Mouse (Mus musculus) inflammation-experienced regulatory T-cells (primary cell): ENCODE results near the gene Mxra8. TPM values are rescaled to one million over a fixed set of nuclear protein-coding genes. Genes with fewer than 3 reads are reported as not detected.

ENCODE experiments used
- polyA plus RNA-seq, 2 experiments: library from polyadenylated mRNA; unstranded; fragments of 100-300 nt; shearing (Covaris generic); gene quantifications; one replicate each; pipeline ENCODE4 v1.2.1; 2017

The Mxra8 gene
- polyA plus RNA-seq, result 10 to 100 TPM in 1 of 2 experiments, 1 to 10 TPM in 1; 2.9 to 10.7 TPM

GRCm38 (mm10) chr4:155839483-155839910 is at the start of gene Mxra8:
Gene Mxra8 (plus strand): TSS chr4:155839680.

GRCm38 (mm10) chr4:155790021-155790489 is 49.4 kb upstream of the Mxra8 start, which contains the start of gene Ankrd65:
Gene Ankrd65 (plus strand): TSS chr4:155790439.

GRCm38 (mm10) chr4:155802741-155803339 is 36.6 kb upstream of the Mxra8 start, which contains the start of gene Mrpl20:
Gene Mrpl20 (plus strand): TSS chr4:155802878.

GRCm38 (mm10) chr4:155811929-155812664 is 27.4 kb upstream of the Mxra8 start, which contains the start of gene Ccnl2:
Gene Ccnl2 (plus strand): TSS chr4:155812489.

DNA sequence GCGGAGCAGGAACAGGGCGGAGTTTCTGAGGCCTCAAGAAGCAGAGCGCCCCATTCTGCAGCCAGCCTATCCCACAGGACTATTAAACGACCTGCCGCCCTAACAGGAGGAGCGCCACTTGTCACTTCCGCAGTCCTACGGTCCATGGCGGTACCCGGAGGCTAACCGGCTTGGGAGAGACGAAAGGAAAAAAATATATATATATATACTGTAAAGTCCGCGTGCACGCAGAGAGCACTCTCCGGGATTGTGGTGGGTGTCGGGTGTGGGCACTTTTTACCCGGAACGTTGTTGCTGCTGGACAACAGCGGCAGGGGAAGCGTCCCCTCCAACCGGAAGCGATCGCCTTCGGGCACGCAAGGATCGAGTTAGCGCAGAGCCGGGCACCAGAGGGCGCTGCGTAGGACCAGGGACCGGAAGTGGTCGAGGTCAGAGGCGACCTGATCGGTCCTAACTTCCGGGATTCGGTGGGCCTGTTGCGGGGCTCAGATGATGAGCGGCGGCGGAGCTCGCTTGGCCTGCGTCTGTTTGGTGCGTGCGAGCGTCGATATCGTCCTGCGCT is 8.2 kb upstream of the Mxra8 start, which contains the start of gene Aurkaip1:
Gene Aurkaip1, plus strand, starts transcription at position 68 of the 562 bp plus-strand sequence.

DNA sequence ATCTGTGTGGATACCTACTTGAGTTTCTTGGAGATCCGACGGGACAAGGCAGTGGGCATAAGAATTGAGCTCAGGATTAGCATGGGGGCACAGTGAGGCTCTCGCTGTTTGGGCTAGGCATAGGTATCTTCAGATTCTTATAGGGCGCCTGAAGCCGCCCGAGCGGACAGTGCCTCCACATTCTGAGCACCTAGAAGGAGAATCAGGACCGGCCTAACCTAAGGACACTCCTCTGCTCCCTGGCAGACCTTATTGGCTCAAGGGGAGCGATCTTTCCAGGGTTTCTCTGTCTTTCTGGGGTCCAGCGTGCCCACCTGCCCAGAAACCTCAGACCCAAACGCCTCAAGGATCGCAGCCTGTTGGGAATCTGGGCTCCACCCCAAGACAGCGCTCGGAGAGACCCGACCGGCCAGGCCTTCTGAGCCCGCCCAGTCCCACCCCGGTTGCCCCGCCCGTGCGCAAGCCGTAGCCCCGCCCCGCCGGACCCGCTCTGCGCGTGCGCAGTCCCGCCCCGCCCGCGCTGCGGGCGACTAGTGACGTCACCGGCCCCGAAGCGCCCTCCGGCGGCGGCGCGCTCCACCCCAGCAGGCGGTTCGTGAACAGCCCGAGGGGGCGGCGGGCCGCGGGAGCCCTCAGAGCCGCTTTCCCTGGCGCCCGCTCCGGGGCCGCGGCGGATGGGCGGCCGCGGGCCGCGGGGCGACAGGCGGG is 7.5 kb downstream of the Mxra8 start, which contains the start of gene Dvl1:
Gene Dvl1, plus strand, starts transcription at position 532 of the 708 bp plus-strand sequence.

DNA sequence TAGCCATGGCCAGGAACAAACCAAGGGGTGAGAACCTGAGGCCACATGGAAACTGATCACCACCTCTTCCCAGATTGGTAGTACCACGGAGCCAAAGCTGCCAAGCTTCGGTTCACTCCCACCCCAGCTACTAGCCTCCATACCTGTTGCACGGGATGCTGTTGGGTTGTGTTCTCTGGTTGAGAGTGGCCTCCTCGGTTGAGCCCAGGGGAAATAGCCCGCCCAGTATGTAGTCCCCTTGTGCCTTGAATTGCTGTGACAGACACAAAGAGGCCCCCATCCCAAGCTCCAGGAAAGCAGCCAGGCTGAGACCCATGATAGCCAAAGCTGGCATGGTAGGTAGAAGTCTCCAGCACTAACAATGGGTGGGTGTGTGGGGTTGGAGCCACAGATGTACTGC is 23.5 kb downstream of the Mxra8 start, which contains the start of gene Tas1r3:
Gene Tas1r3, minus strand, starts transcription at position 362 of the 400 bp plus-strand sequence.

DNA sequence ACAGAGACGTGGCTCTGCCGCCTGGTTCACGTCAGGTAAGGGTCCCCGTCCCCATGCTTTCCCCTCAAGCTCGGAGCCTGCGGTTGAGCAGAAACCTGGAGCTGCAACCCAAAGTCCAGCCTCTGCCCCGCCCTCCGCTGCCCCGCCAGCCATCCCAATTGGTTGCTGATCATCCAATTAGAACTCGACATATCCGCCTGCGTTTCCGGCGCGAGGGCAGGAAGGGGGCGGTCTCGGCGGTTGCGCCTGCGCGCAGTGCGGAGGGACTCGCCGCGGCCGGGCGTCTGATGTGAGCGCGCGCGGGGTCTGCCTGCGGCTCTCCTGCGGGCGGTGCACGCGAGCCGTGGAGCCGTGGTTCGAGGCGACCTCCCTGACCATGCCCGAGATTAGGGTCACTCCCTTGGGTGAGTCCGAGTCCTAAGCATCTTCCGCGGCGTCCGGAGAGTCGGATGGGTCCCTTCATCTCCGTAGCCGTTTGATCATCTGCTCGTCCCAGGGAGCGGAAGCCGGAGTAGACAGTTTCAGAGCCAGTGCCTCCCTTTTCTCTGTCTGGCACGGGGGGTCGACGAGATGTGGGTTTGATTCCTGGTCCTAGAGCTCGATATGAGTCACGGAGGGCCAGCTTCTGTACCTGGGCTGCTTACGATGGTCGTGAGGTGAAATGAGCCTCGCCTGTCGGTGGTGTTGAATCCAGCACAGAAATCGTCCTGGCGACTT is 30.0 kb downstream of the Mxra8 start, which contains the start of the genes Cptp and Ints11:
Gene Cptp, minus strand, starts transcription at position 124 of the 717 bp plus-strand sequence.
Gene Ints11, plus strand, starts transcription at position 230 of the 717 bp plus-strand sequence.

GRCm38 (mm10) chr4:155891551-155892001 is 52.1 kb downstream of the Mxra8 start, which contains the start of the genes Pusl1 and Acap3:
Gene Pusl1 (minus strand): TSS chr4:155891781.
Gene Acap3 (plus strand): TSS chr4:155891822.

Other genes with a start within 250 kb of the Mxra8 start
- gene Slc35e2, start 238.3 kb upstream of the Mxra8 start, polyA plus RNA-seq, result 10 to 100 TPM in 1 of 2 experiments, 1 to 10 TPM in 1; 9.9 to 12.0 TPM
- gene Cdk11b, start 214.8 kb upstream of the Mxra8 start, polyA plus RNA-seq, result 100 to 1,000 TPM; 137 to 173 TPM
- not detected for gene Gm10563, start 194.3 kb upstream of the Mxra8 start, polyA plus RNA-seq
- gene Mmp23, start 186.3 kb upstream of the Mxra8 start, polyA plus RNA-seq, result under 1 TPM; 0.71 to 0.90 TPM
- gene Mib2, start 170.5 kb upstream of the Mxra8 start, polyA plus RNA-seq, result 10 to 100 TPM; 42.2 to 82.6 TPM
- 10 to 100 TPM; 11.3 to 18.9 TPM for gene Fndc10, start 145.3 kb upstream of the Mxra8 start, polyA plus RNA-seq
- 100 to 1,000 TPM; 152 to 154 TPM for gene Ssu72, start 134.9 kb upstream of the Mxra8 start, polyA plus RNA-seq
- gene Tmem240, start 104.9 kb upstream of the Mxra8 start, polyA plus RNA-seq, result under 1 TPM; 0.84 to 0.94 TPM
- 10 to 100 TPM; 70.7 to 72.2 TPM for gene Atad3a, start 78.6 kb upstream of the Mxra8 start, polyA plus RNA-seq
- 1 to 10 TPM in 1 of 2 experiments, under 1 TPM in 1; 0.25 to 2.2 TPM for gene Vwa1, start 65.0 kb upstream of the Mxra8 start, polyA plus RNA-seq
- gene Tmem88b, start 53.8 kb upstream of the Mxra8 start, polyA plus RNA-seq, result under 1 TPM in 1 of 2 experiments, not detected in 1; 0.05 TPM
- gene Ankrd65, start 49.2 kb upstream of the Mxra8 start, polyA plus RNA-seq, result 1 to 10 TPM in 1 of 2 experiments, not detected in 1; 2.5 TPM
- gene Mrpl20, start 36.8 kb upstream of the Mxra8 start, polyA plus RNA-seq, result 100 to 1,000 TPM; 104 to 112 TPM
- gene Ccnl2, start 27.2 kb upstream of the Mxra8 start, polyA plus RNA-seq, result 100 to 1,000 TPM; 255 to 303 TPM
- 100 to 1,000 TPM; 176 to 179 TPM for gene Aurkaip1, start 8.4 kb upstream of the Mxra8 start, polyA plus RNA-seq
- gene Dvl1, start 7.7 kb downstream of the Mxra8 start, polyA plus RNA-seq, result 10 to 100 TPM; 59.9 to 70.5 TPM
- gene Tas1r3, start 23.7 kb downstream of the Mxra8 start, polyA plus RNA-seq, result under 1 TPM; 0.62 to 0.66 TPM
- gene Cptp, start 29.8 kb downstream of the Mxra8 start, polyA plus RNA-seq, result 10 to 100 TPM; 13.5 to 14.5 TPM
- gene Ints11, start 29.9 kb downstream of the Mxra8 start, polyA plus RNA-seq, result 100 to 1,000 TPM; 104 to 139 TPM
- gene Pusl1, start 52.1 kb downstream of the Mxra8 start, polyA plus RNA-seq, result 10 to 100 TPM; 32.2 to 57.2 TPM
- gene Acap3, start 52.1 kb downstream of the Mxra8 start, polyA plus RNA-seq, result 10 to 100 TPM; 17.8 to 23.6 TPM
- gene Ube2j2, start 104.2 kb downstream of the Mxra8 start, polyA plus RNA-seq, result 100 to 1,000 TPM; 125 to 168 TPM
- gene C1qtnf12, start 122.6 kb downstream of the Mxra8 start, polyA plus RNA-seq, result 10 to 100 TPM in 1 of 2 experiments, 1 to 10 TPM in 1; 6.2 to 22.9 TPM
- 10 to 100 TPM; 10.8 to 17.6 TPM for gene B3galt6, start 153.0 kb downstream of the Mxra8 start, polyA plus RNA-seq
- 100 to 1,000 TPM; 475 to 560 TPM for gene Sdf4, start 153.2 kb downstream of the Mxra8 start, polyA plus RNA-seq
- gene Tnfrsf4, start 174.2 kb downstream of the Mxra8 start, polyA plus RNA-seq, result 1,000 to 10,000 TPM in 1 of 2 experiments, 100 to 1,000 TPM in 1; 285 to 1,118 TPM
- gene Tnfrsf18, start 186.5 kb downstream of the Mxra8 start, polyA plus RNA-seq, result 100 to 1,000 TPM; 452 to 977 TPM
- gene Ttll10, start 219.7 kb downstream of the Mxra8 start, polyA plus RNA-seq, result 1 to 10 TPM in 1 of 2 experiments, under 1 TPM in 1; 0.42 to 2.2 TPM